Mouse (Mus musculus) myocyte (in vitro differentiated cells): ENCODE measurements at regions not wholly inside any gene's neighbourhood (a gene's known extent, or its start where the extent isn't known, plus 50 kb on each side); places are given as distances from the start of the nearest gene placed in this dataset.

Experiments
- H3K27me3 ChIP-seq: one replicate; pipeline ENCODE4 v1.6.1; 2011; ENCODE audit not compliant: control insufficient read depth, insufficient read depth, insufficient read length
- H3K36me3 ChIP-seq: one replicate; pipeline ENCODE4 v1.6.1; 2011; ENCODE audit not compliant: control insufficient read depth, insufficient read depth
- H3K4me2 ChIP-seq: one replicate; pipeline ENCODE4 v1.6.1; 2011; ENCODE audit warnings: low read depth, control low read depth
- H3K4me3 ChIP-seq: one replicate; pipeline ENCODE4 v1.5.1; 2011; ENCODE audit warnings: mild to moderate bottlenecking, control low read depth, moderate library complexity
- H3K79me2 ChIP-seq: one replicate; pipeline ENCODE4 v1.6.1; 2011; ENCODE audit not compliant: control insufficient read depth, insufficient read depth
- H3ac ChIP-seq: one replicate; pipeline ENCODE4 v1.6.1; 2011; ENCODE audit not compliant: control insufficient read depth, insufficient read length
- CEBPB ChIP-seq: IDR thresholded peaks from 2 replicates; pipeline ENCODE4 v1.6.1; 2011; ENCODE audit warnings: mild to moderate bottlenecking, moderate library complexity; ENCODE audit not compliant: poor library complexity, insufficient read depth, severe bottlenecking
- E2F4 ChIP-seq: IDR thresholded peaks from one replicate; pipeline ENCODE4 v1.6.1; 2011; ENCODE audit warnings: mild to moderate bottlenecking, control low read depth, moderate library complexity; ENCODE audit not compliant: insufficient read depth
- MAX ChIP-seq: IDR thresholded peaks from one replicate; pipeline ENCODE4 v1.6.1; 2011; ENCODE audit warnings: low read depth, mild to moderate bottlenecking, control low read depth
- MYOD1 ChIP-seq, 3 experiments: IDR thresholded peaks; one replicate each; pipeline ENCODE4 v1.6.1; 2011; ENCODE audit warnings: control low read depth in 2 of 3, low read depth in 2 of 3, mild to moderate bottlenecking in 2 of 3, moderate library complexity in 1 of 3; ENCODE audit not compliant: insufficient read length in 2 of 3, control insufficient read depth in 1 of 3
- MYOG ChIP-seq, 3 experiments: IDR thresholded peaks; one replicate each; pipeline ENCODE4 v1.6.1; 2011; ENCODE audit warnings: control low read depth in 2 of 3, low read depth in 2 of 3, mild to moderate bottlenecking in 2 of 3; ENCODE audit not compliant: insufficient read length in 2 of 3, control insufficient read depth in 1 of 3, insufficient read depth in 1 of 3
- POLR2A ChIP-seq: IDR thresholded peaks from one replicate; pipeline ENCODE4 v1.6.1; 2011; ENCODE audit warnings: low read depth, mild to moderate bottlenecking, control low read depth, moderate library complexity; ENCODE audit not compliant: insufficient read length
- POLR2AphosphoS2 ChIP-seq: IDR thresholded peaks from one replicate; pipeline ENCODE4 v1.6.1; 2011; ENCODE audit warnings: low read depth, control low read depth; ENCODE audit not compliant: insufficient read length
- REST ChIP-seq: IDR thresholded peaks from one replicate; pipeline ENCODE4 v1.6.1; 2011; ENCODE audit warnings: mild to moderate bottlenecking, control low read depth, moderate library complexity; ENCODE audit not compliant: insufficient read depth, insufficient read length
- SRF ChIP-seq: IDR thresholded peaks from one replicate; pipeline ENCODE4 v1.6.1; 2011; ENCODE audit warnings: low read depth; ENCODE audit not compliant: control insufficient read depth, insufficient read length
- TCF12 ChIP-seq: IDR thresholded peaks from one replicate; pipeline ENCODE4 v1.6.1; 2011; ENCODE audit warnings: mild to moderate bottlenecking, control low read depth; ENCODE audit not compliant: poor library complexity, insufficient read depth, severe bottlenecking
- TCF3 ChIP-seq: IDR thresholded peaks from one replicate; pipeline ENCODE4 v1.6.1; 2011; ENCODE audit warnings: low read depth, control low read depth; ENCODE audit not compliant: insufficient read length
- USF1 ChIP-seq: IDR thresholded peaks from one replicate; pipeline ENCODE4 v1.6.1; 2011; ENCODE audit warnings: low read depth, mild to moderate bottlenecking, control low read depth, moderate library complexity

- Histone ChIP-seq H3K27me3 (no peaks in the 10 kb centered on the region), H3K36me3 (no peaks in the 10 kb centered on the region), H3K79me2 (no peaks in the 10 kb centered on the region), H3K4me3 (no peak overlapping the region), H3K4me2 (no peak overlapping the region), H3ac (no peak overlapping the region)
- TF ChIP-seq POLR2AphosphoS2: no peak
- TF ChIP-seq MYOG (IDR thresholded peaks at IDR 0.05; ENCODE audit: control insufficient read depth in 1 of 3, insufficient read depth in 1 of 3, insufficient read length in 2 of 3, low read depth in 2 of 3): no peak
- no peak for TF ChIP-seq MYOD1 (IDR thresholded peaks at IDR 0.05; ENCODE audit: control insufficient read depth in 1 of 3, insufficient read length in 2 of 3, low read depth in 2 of 3)
- TF ChIP-seq MAX: no peak
- TF ChIP-seq POLR2A: no peak
- no peak for TF ChIP-seq USF1
- no peak for TF ChIP-seq E2F4
- no peak for TF ChIP-seq REST
- no peak for TF ChIP-seq SRF
- no peak for TF ChIP-seq TCF12
- no peak for TF ChIP-seq TCF3
- no peak for TF ChIP-seq CEBPB
Observed at GRCm38 (mm10) chr4:131512768-131513167, 325.3 kb downstream of the Ptpru start.

DNA sequence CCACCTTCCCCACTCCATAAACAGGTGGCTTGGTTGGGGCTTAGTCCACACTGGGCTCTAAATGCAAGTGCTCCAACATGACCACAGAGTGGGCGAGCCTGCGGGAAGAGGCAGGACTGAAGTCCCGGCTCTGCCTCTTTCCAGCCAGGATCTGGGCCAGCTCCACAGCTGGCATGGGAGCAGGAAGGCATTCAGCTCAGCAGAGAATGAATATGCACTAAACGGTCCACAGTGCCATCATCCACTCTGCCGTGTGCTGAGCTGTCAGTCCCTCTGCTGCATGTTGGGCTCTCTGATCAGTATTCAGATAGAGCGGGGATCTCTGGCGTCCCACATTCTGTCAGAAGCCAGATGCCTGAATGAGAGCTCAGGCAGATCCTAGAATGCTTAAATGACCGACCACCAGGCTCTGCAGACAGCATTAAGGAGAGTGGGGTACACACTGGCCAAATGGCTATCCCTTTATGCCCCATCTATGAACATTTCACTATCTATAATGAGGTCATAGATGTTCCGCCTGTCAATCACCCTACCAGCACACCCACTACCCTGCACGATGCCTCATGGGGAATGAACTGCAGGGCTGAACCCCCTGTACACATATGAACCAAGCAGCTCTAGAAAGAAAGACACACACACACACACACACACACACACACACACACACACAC, 317.3 kb downstream of the Ptpru start:
- no peak for TF ChIP-seq POLR2A
- Histone ChIP-seq H3K4me2 (no peak overlapping the region), H3K27me3 (no peaks in the 10 kb centered on the region), H3K36me3 (no peaks in the 10 kb centered on the region), H3K4me3 (no peak overlapping the region), H3K79me2 (no peaks in the 10 kb centered on the region), H3ac (no peak overlapping the region)

DNA sequence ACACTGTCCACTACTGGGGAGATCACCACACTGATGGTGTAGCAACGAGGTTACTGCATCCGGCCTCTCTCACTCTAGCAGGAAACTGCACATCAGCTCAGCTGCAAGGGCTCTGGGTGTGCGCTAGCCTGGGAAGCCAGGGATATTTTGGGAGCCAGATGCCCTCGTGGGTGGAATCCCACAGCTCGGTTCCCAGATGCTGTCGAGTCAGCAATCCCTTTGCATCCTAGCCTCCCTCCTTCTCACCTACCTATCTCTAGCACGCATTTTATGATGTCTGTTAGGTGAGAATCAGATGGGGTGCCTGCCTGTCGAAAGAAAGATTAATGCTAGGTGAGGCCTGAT, 316.8 kb downstream of the Ptpru start:
- no peaks in the 10 kb centered on the region for H3K36me3 ChIP-seq
- TF ChIP-seq POLR2A (no peak), TCF12 (no peak), POLR2AphosphoS2 (no peak), USF1 (no peak), CEBPB (no peak)
- H3K27me3 ChIP-seq: no peaks in the 10 kb centered on the region

DNA sequence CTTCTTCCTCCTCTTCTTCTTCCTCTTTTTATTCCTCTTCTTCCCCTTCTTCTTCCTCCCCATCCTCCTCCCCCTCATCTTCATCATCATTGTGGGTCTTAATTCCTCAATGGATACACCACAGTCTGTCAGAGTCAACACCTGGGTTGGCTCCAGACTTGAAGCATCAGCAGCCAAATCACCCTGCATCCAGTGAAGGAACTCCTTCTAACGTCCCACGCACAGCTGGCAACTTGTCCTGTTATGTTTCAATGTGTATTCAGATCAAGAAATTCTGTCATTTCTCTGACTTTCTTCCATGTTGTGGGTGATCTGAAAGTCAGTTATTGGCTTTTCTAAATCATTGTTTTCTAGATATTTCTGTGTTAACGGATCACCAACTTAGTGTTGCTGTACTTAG, 312.9 kb downstream of the Ptpru start:
- Histone ChIP-seq H3K36me3 (no peaks in the 10 kb centered on the region), H3K79me2 (no peaks in the 10 kb centered on the region), H3ac (no peak overlapping the region), H3K27me3 (no peaks in the 10 kb centered on the region), H3K4me2 (no peak overlapping the region), H3K4me3 (no peak overlapping the region)
- no peak for TF ChIP-seq USF1
- TF ChIP-seq TCF3: no peak
- TF ChIP-seq REST: no peak
- TF ChIP-seq MYOG (IDR thresholded peaks at IDR 0.05; ENCODE audit: control insufficient read depth in 1 of 3, insufficient read depth in 1 of 3, insufficient read length in 2 of 3, low read depth in 2 of 3): no peak
- no peak for TF ChIP-seq CEBPB
- TF ChIP-seq POLR2A: no peak
- TF ChIP-seq MYOD1 (IDR thresholded peaks at IDR 0.05; ENCODE audit: control insufficient read depth in 1 of 3, insufficient read length in 2 of 3, low read depth in 2 of 3): no peak
- no peak for TF ChIP-seq SRF
- TF ChIP-seq POLR2AphosphoS2: no peak
- no peak for TF ChIP-seq E2F4
- no peak for TF ChIP-seq MAX
- TF ChIP-seq TCF12: no peak

More for the DNA sequence above, 316.8 kb downstream of the Ptpru start:
- Histone ChIP-seq H3K79me2 (no peaks in the 10 kb centered on the region), H3ac (no peak overlapping the region), H3K4me2 (no peak overlapping the region), H3K4me3 (no peak overlapping the region)

- Histone ChIP-seq H3ac (no peak overlapping the region), H3K36me3 (no peaks in the 10 kb centered on the region), H3K79me2 (no peaks in the 10 kb centered on the region), H3K4me2 (no peak overlapping the region), H3K4me3 (no peak overlapping the region), H3K27me3 (no peaks in the 10 kb centered on the region)
- TF ChIP-seq SRF (no peak), POLR2A (no peak), MAX (no peak), TCF3 (no peak), USF1 (no peak), MYOD1 (IDR thresholded peaks at IDR 0.05; ENCODE audit: control insufficient read depth in 1 of 3, insufficient read length in 2 of 3, low read depth in 2 of 3) (no peak), MYOG (IDR thresholded peaks at IDR 0.05; ENCODE audit: control insufficient read depth in 1 of 3, insufficient read depth in 1 of 3, insufficient read length in 2 of 3, low read depth in 2 of 3) (no peak), POLR2AphosphoS2 (no peak), CEBPB (no peak), E2F4 (no peak), TCF12 (no peak), REST (no peak)
Observed at GRCm38 (mm10) chr4:131530491-131530890, 307.6 kb downstream of the Ptpru start.
